Mouse (Mus musculus) hindbrain, embryonic 11.5 days (tissue): ENCODE results near the gene 4933402J07Rik. TPM values are rescaled to one million over a fixed set of nuclear protein-coding genes. Genes with fewer than 3 reads are reported as not detected.

ENCODE experiments used
- ATAC-seq: fragments of 200-750 bp; cut with Nextera tagmentation; 2 replicates; pipeline ENCODE4 v1.8.0; 2017; ENCODE audit warnings: mild to moderate bottlenecking, moderate TSS enrichment, moderate library complexity; ENCODE audit not compliant: low FRiP score
- DNase-seq: peaks from one replicate; pipeline ENCODE4 v3.0.0-alpha.2; 2015; ENCODE audit warnings: low spot score
- H3K27ac ChIP-seq: fragments of 300-500 bp; sonication (generic); 2 replicates; pipeline ENCODE4 v1.5.1; 2014; ENCODE audit warnings: mild to moderate bottlenecking, low read depth, low read length
- H3K27me3 ChIP-seq: fragments of 300-500 bp; sonication (generic); 2 replicates; pipeline ENCODE4 v1.6.1; 2014; ENCODE audit warnings: mild to moderate bottlenecking, low read length, moderate library complexity, mixed read lengths; ENCODE audit not compliant: control insufficient read depth, insufficient read depth
- H3K36me3 ChIP-seq: fragments of 300-500 bp; sonication (generic); 2 replicates; pipeline ENCODE4 v1.6.1; 2014; ENCODE audit warnings: mild to moderate bottlenecking, low read length, moderate library complexity, mixed read lengths; ENCODE audit not compliant: control insufficient read depth, insufficient read depth
- H3K4me1 ChIP-seq: fragments of 300-500 bp; sonication (generic); replicated peaks from 2 replicates; pipeline ENCODE4 v1.6.1; 2014; ENCODE audit warnings: low read length, mixed read lengths; ENCODE audit not compliant: control insufficient read depth, insufficient read depth
- H3K4me2 ChIP-seq: fragments of 300-500 bp; sonication (generic); replicated peaks from 2 replicates; pipeline ENCODE4 v1.6.1; 2014; ENCODE audit warnings: mild to moderate bottlenecking, low read depth, low read length
- H3K4me3 ChIP-seq: fragments of 300-500 bp; sonication (generic); 2 replicates; pipeline ENCODE4 v1.5.1; 2014; ENCODE audit warnings: low read depth, low read length
- H3K9ac ChIP-seq: fragments of 300-500 bp; sonication (generic); 2 replicates; pipeline ENCODE4 v1.6.1; 2014; ENCODE audit warnings: low read depth, low read length
- H3K9me3 ChIP-seq: fragments of 300-500 bp; sonication (generic); 2 replicates; pipeline ENCODE4 v1.6.1; 2016; ENCODE audit warnings: low read length; ENCODE audit not compliant: control insufficient read depth
- WGBS: fragments of 180-500 bp; shearing (Covaris S2); extraction: QIAGEN DNeasy Blood & Tissue Kit; methylation state at CpG from one replicate; pipeline ENCODE4 v1.1.7; 2014; 5-methylcytosine and 5-hydroxymethylcytosine counted together
- polyA plus RNA-seq: library from polyadenylated mRNA; unstranded; fragments of >200 nt; fragmentation: Nextera tagmentation; extraction: Ambion mirVana; gene quantifications from 2 replicates; pipeline ENCODE4 v1.2.1, GENCODE M21; 2014

4933402J07Rik gene
- polyA plus RNA-seq, 1 experiment from 2014 or later, result not detected

DNA sequence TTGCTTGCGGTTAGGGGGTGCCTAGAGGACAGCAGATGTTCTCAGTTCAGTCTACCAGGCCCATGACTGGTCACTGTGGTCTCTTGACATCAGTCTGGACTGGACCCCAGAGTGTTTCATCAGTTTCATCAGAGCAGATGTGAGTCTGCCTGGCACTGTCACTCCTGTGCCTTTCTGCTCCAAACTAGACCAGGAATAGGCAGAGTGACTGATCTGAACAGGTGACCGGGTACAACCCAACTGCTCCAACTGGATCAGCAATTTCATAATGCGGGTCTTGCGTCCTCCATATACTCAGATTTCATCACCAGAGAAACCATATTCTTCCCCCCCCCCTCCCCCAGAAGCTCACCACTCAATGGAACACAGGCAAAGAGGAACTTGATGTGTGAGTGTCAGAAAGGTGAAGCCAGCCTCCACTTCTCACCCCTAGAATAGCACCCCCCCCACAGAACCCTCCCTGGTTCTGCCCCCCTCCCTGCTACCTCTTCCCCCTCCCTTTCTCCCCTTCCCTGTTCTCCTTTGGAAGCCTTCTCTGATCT, 46.1 kb downstream of the 4933402J07Rik start:
- 94% methylated on average over 4 of the region's 4 CpGs for WGBS
- Histone ChIP-seq H3K4me1 (no peaks in the 10 kb centered on the region), H3K27ac (no peak overlapping the region), H3K36me3 (no peaks in the 10 kb centered on the region), H3K4me2 (no peak overlapping the region), H3K9me3 (no peaks in the 10 kb centered on the region), H3K9ac (no peak overlapping the region), H3K4me3 (no peak overlapping the region), H3K27me3 (no peaks in the 10 kb centered on the region)
- no peak for ATAC-seq
- no peak for DNase-seq

DNA sequence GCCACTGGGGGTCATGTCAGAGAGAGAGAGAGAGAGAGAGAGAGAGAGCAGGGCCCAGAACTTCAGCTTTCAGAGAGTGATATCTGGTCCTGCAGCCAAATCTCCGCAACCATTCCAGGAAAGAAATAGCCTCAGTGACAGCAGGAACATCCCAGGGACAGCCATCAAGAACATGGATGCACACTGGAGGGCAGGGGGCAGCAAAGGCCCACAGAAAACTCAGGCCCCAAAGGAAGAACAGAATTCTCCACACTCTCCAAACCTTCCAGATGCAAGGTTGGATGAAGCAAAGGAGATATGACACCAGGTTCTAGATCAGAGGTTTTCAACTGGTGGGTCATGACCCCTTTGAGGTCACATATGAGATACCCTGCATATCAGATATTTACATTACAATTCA, 50.0 kb downstream of the 4933402J07Rik start:
- Histone ChIP-seq H3K4me1 (no peaks in the 10 kb centered on the region), H3K9me3 (no peaks in the 10 kb centered on the region), H3K27me3 (no peaks in the 10 kb centered on the region), H3K4me3 (no peak overlapping the region), H3K27ac (no peak overlapping the region), H3K36me3 (no peaks in the 10 kb centered on the region), H3K4me2 (no peak overlapping the region), H3K9ac (no peak overlapping the region)
- DNase-seq (no peak), ATAC-seq (no peak)
- WGBS, result 82% methylated on average over 1 of the region's 1 CpGs

DNA sequence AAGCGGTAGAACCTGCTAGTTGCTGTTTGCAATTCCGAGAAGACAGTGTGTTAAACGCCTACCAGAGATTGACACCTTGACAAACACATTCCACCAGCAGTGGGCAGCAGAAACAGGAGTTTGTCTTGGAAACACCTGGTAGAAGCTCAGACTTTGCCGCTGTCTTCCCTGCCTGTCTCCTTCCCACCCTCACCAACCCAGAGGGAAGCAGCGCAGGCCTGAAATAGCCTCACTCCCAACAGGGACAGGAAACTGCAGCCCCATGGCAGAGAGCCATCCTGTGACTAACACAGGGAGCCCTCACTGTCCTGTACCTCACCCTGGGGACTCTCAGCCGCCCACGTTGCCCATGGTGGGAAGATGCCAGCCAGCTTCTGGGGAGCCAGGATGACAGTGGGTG, 55.5 kb downstream of the 4933402J07Rik start:
- Histone ChIP-seq H3K36me3 (no peaks in the 10 kb centered on the region), H3K4me1 (no peaks in the 10 kb centered on the region), H3K4me3 (no peak overlapping the region), H3K9ac (no peak overlapping the region), H3K9me3 (no peaks in the 10 kb centered on the region), H3K27me3 (no peaks in the 10 kb centered on the region), H3K4me2 (no peak overlapping the region), H3K27ac (no peak overlapping the region)
- 61% methylated on average over 7 of the region's 7 CpGs for WGBS
- DNase-seq, result no peak
- ATAC-seq, result no peak

DNA sequence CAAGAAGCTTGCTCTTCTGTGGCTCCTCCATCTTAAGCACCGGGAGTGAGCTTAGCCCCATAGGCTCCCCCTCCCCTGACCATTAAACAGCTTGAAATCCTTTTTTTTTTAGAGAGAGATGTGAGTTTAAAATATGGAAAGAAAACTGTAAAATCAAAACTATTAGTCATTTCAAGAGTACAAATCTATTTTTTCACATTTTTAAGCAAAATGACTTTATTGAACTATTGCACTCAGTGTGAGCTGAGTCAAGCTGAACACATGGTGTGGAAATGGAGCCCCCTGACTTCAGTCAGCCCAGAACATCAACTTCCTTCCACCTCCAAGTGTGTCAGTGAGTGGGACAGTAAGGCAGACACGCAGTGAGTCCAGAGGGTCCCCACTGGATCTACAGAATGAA, 55.9 kb downstream of the 4933402J07Rik start:
- H3K4me1 ChIP-seq, result no peaks in the 10 kb centered on the region
- no peaks in the 10 kb centered on the region for H3K27me3 ChIP-seq
- no peak overlapping the region for H3K4me3 ChIP-seq
- H3K9me3 ChIP-seq, result no peaks in the 10 kb centered on the region
- no peak overlapping the region for H3K9ac ChIP-seq
- no peak for ATAC-seq
- WGBS, result 78% methylated on average over 2 of the region's 2 CpGs
- DNase-seq, result no peak
- no peak overlapping the region for H3K27ac ChIP-seq
- H3K4me2 ChIP-seq, result no peak overlapping the region
- H3K36me3 ChIP-seq, result no peaks in the 10 kb centered on the region

DNA sequence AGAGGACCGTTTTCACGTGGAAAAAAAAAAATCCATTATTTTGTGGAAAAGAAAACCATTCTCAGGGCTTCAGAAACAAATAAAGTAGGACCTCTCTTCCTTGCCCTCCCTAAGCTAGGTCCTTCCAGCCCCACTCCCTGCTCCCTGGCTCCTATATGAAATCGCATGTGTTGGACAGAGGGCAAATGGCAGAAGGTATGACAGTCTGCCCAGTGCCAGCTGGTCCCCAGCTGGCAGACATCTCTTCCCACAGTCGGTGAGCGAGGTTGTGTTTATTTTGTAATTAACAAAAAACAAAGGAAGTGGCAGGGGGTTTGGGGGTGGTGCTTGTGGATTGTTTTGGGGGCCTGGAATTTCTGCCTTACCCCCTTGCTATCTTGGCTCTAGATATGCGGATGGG, 56.6 kb downstream of the 4933402J07Rik start:
- Histone ChIP-seq H3K9ac (no peak overlapping the region), H3K36me3 (no peaks in the 10 kb centered on the region), H3K9me3 (no peaks in the 10 kb centered on the region), H3K4me1 (no peaks in the 10 kb centered on the region), H3K4me3 (no peak overlapping the region), H3K4me2 (no peak overlapping the region), H3K27ac (no peak overlapping the region), H3K27me3 (no peaks in the 10 kb centered on the region)
- WGBS, result 64% methylated on average over 6 of the region's 6 CpGs
- no peak for ATAC-seq
- DNase-seq, result no peak

DNA sequence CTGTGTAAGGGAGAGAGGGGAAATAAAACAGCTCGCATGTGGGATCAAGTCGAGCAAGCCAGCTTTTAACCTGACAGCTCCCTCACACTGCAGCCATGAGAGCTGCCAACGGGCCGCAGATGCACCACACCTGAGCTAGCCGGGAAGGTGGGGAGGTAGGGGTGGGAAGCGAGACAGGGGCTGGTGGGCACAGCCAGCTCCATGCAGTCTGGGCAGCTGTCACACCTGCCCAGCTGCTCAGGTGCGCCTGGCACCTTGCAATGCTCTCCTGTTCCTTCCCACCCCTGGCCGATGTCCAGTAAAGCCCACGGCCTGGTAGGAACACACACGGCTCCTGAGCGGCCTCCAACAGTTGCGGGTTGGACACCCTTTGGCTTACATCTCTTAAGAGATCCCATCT, 57.5 kb downstream of the 4933402J07Rik start:
- H3K9me3 ChIP-seq, result no peaks in the 10 kb centered on the region
- no peak overlapping the region for H3K4me3 ChIP-seq
- no peaks in the 10 kb centered on the region for H3K36me3 ChIP-seq
- H3K4me2 ChIP-seq, result no peak overlapping the region
- DNase-seq, result no peak
- no peak overlapping the region for H3K9ac ChIP-seq
- WGBS, result 89% methylated on average over 12 of the region's 12 CpGs
- H3K27me3 ChIP-seq, result no peaks in the 10 kb centered on the region
- no peaks in the 10 kb centered on the region for H3K4me1 ChIP-seq
- ATAC-seq, result no peak
- H3K27ac ChIP-seq, result no peak overlapping the region

DNA sequence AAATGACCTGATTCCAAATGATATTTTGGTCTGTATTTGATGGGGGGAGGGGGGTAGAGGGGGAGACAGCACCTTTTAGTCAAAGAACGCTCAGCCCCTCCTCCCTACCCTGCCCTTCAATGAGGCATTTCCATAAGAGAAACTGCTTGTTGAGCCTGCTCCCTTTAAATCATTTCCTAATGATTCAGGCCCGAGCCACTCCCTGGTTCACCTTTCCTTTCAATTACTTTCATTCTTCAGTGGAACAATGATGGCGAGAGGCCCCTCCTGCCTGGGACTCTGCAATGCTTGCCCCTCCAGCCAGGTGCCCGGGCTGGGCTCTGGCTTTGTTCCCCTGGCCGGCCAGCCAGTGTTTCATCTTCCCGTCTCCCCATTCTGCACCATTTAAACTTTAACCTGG, 66.0 kb downstream of the 4933402J07Rik start:
- Histone ChIP-seq H3K4me3 (no peak overlapping the region), H3K4me2 (no peak overlapping the region)
- WGBS, result 38% methylated on average over 6 of the region's 6 CpGs

DNA sequence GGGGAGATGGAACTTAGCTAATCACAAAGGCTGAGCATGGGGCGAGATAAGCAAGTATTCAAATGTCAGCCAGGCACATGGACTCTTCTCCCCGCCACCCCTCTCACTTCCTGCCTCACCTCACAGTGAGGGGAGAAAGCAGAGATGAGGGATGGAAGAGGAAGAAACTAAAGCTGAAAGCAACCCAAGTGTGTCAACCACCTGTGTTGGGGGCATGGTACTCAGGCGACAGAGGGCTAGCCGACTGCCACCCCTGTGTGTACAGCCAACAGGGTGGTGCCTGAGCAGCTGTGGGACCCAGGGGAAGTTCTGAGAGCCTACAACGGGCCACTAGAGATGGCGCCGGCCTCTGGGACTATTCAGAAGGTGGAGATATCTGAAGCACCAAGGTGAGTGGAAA, 68.1 kb downstream of the 4933402J07Rik start:
- 87% methylated on average over 7 of the region's 7 CpGs for WGBS
- ATAC-seq (no peak), DNase-seq (no peak)
- Histone ChIP-seq H3K4me3 (no peak overlapping the region), H3K27ac (no peak overlapping the region), H3K27me3 (no peaks in the 10 kb centered on the region), H3K9ac (no peak overlapping the region), H3K36me3 (no peaks in the 10 kb centered on the region), H3K9me3 (no peaks in the 10 kb centered on the region), H3K4me1 (no peaks in the 10 kb centered on the region), H3K4me2 (no peak overlapping the region)

More for the DNA sequence above, 66.0 kb downstream of the 4933402J07Rik start:
- ATAC-seq (no peak), DNase-seq (no peak)
- H3K27ac ChIP-seq, result no peak overlapping the region
- no peaks in the 10 kb centered on the region for H3K4me1 ChIP-seq
- no peaks in the 10 kb centered on the region for H3K36me3 ChIP-seq
- no peaks in the 10 kb centered on the region for H3K9me3 ChIP-seq
- H3K9ac ChIP-seq, result no peak overlapping the region
- H3K27me3 ChIP-seq, result no peaks in the 10 kb centered on the region

DNA sequence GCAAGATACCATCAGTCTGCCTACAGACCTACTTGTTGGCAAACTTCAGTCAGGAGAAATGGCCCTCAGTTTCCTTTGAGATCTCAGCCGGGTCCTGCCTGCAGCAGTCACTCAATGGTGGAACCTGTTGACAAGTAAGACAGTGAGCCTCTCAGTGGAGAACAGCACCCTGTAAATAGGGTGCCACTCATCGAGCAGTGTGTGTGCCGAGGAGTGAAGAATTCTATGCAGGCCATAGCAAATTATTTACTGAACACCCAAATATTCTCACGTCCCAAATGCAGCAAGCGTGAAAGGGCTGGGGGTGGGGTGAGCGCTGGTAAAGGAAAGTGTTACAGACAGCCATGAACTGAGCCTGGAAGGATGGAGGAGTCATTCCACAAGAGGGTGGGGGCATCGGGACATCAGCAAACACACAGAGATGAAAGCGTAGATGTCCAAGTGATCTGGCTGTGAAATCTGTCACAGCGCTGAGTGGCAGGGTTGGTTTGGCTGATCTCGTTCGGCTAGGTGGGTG, 72.6 kb downstream of the 4933402J07Rik start:
- DNase-seq (no peak), ATAC-seq (no peak)
- no peaks in the 10 kb centered on the region for H3K9me3 ChIP-seq
- no peaks in the 10 kb centered on the region for H3K27me3 ChIP-seq
- H3K9ac ChIP-seq, result no peak overlapping the region
- H3K36me3 ChIP-seq, result no peaks in the 10 kb centered on the region
- no peaks in the 10 kb centered on the region for H3K4me1 ChIP-seq
- 85% methylated on average over 11 of the region's 11 CpGs for WGBS
- H3K4me2 ChIP-seq, result no peak overlapping the region
- no peak overlapping the region for H3K4me3 ChIP-seq
- no peak overlapping the region for H3K27ac ChIP-seq
